Mouse (Mus musculus): ENCODE data around the gene Gm5475. TPM values are rescaled to one million over a fixed set of nuclear protein-coding genes. Genes with fewer than 3 reads are reported as not detected.
A peak's percentile ranks its signal among the peaks of the same experiment; 100 is the strongest.

The Gm5475 gene
- total and polyA plus RNA-seq, 2 experiments from 2014 or later = 0.10 TPM; not detected in 1

DNA sequence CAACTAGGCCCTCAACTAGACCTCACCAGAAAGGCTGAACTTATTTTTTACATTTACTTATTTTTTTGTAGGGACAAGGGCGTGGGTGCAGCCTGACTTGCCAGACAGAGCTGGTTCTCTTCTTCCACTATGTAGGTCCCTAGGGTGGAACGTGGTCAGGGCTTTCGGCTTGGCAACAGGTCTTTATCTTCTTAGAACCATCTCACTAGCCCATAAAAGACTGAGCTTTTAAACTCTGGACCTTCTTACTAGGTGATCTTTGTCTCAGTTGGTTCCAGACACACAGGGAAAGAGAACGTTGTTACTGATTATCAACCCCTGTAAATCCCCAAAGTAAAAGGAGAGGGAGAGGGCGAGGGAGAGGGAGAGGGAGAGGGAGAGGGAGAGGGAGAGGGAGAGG is 8.6 kb upstream of the Gm5475 start:
- Histone ChIP-seq H3K27ac (ENCODE audit: low read depth, low read length) (no peak overlapping the region), H3K4me1 (ENCODE audit: insufficient read depth) (no peaks in the 10 kb centered on the region), H3K9ac (no peak overlapping the region), H3K36me3 (ENCODE audit: insufficient read depth) (peaks cover 26% of the 10 kb centered on the region), H3K9me3 (ENCODE audit: low read length) (no peaks in the 10 kb centered on the region), H3K4me3 (ENCODE audit: low read depth, low read length) (no peak overlapping the region), H3K27me3 (ENCODE audit: insufficient read depth, low read length) (no peaks in the 10 kb centered on the region), H3K4me2 (ENCODE audit: low read depth) (no peak overlapping the region)
- DNase-seq (no peak), ATAC-seq (no peak)
- WGBS = 82% methylated on average over 4 of the region's 5 CpGs
- no peak for TF ChIP-seq CTCF (IDR thresholded peaks at IDR 0.05; ENCODE audit: low read depth)

GRCm38 (mm10) chr15:100414011-100414410 is 7.9 kb upstream of the Gm5475 start:
- Histone ChIP-seq H3K4me1 (ENCODE audit: insufficient read depth) (no peaks in the 10 kb centered on the region), H3K27me3 (ENCODE audit: insufficient read depth, low read length) (no peaks in the 10 kb centered on the region), H3K9ac (no peak overlapping the region), H3K4me2 (ENCODE audit: low read depth) (no peak overlapping the region), H3K9me3 (ENCODE audit: low read length) (no peaks in the 10 kb centered on the region), H3K27ac (ENCODE audit: low read depth, low read length) (no peak overlapping the region), H3K4me3 (ENCODE audit: low read depth, low read length) (no peak overlapping the region), H3K36me3 (ENCODE audit: insufficient read depth) (peaks cover 22% of the 10 kb centered on the region)
- TF ChIP-seq CTCF (IDR thresholded peaks at IDR 0.05; ENCODE audit: low read depth) = no peak
- ATAC-seq (no peak), DNase-seq (no peak)
- 64% methylated on average over 4 of the region's 4 CpGs for WGBS

DNA sequence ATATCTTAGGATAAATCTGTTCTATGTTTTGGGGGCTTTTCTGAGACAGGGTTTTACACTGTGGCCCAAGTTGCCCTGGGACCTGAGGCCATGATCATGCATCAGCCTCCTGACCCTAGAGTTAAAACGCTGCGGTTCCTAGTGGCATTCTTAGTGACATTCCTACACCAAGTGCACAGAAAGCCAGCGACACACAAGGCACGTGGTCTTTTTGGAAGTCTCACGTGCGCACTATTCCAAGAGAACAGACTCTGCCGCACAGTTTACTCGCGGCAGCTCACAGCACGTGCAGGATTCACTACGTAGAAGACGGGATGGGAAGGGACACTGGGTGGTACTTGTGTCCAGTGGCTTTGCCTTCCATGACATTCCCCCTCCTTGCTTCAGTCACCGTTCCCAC is 7.0 kb upstream of the Gm5475 start:
- WGBS = 92% methylated on average over 13 of the region's 13 CpGs
- H3K4me2 ChIP-seq (ENCODE audit: low read depth) = no peak overlapping the region
- H3K9ac ChIP-seq = no peak overlapping the region
- H3K9me3 ChIP-seq (ENCODE audit: low read length) = no peaks in the 10 kb centered on the region
- peaks cover 12% of the 10 kb centered on the region for H3K36me3 ChIP-seq (ENCODE audit: insufficient read depth)
- no peaks in the 10 kb centered on the region for H3K4me1 ChIP-seq (ENCODE audit: insufficient read depth)
- H3K27ac ChIP-seq (ENCODE audit: low read depth, low read length) = no peak overlapping the region
- no peak overlapping the region for H3K4me3 ChIP-seq (ENCODE audit: low read depth, low read length)
- DNase-seq (no peak), ATAC-seq (no peak)
- no peaks in the 10 kb centered on the region for H3K27me3 ChIP-seq (ENCODE audit: insufficient read depth, low read length)
- TF ChIP-seq CTCF (IDR thresholded peaks at IDR 0.05; ENCODE audit: low read depth) = no peak

DNA sequence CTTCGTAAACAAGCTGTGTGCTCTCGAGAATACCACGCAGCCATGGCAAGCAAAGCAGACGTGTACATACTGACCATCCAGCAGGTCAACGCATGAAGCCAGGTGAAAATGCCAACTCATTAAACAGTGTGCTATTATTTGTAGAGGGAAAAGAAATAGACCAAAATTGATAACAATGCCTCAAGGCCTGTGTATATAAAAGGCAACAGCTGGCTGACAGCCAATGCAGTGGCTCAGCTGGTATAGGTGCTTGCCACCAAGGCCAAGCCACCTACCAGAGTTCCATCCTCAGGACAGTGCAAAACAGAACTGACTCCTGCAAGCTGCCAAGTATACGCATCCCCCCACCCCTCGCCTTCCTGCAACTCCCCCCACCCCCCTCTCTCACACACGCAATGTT is 6.3 kb upstream of the Gm5475 start:
- 84% methylated on average over 8 of the region's 8 CpGs for WGBS
- Histone ChIP-seq H3K27me3 (ENCODE audit: insufficient read depth, low read length) (no peaks in the 10 kb centered on the region), H3K4me3 (ENCODE audit: low read depth, low read length) (no peak overlapping the region), H3K9me3 (ENCODE audit: low read length) (no peaks in the 10 kb centered on the region), H3K4me2 (ENCODE audit: low read depth) (no peak overlapping the region), H3K36me3 (ENCODE audit: insufficient read depth) (peaks cover 10% of the 10 kb centered on the region; the same call in 1 of the 2 replicates), H3K4me1 (ENCODE audit: insufficient read depth) (no peaks in the 10 kb centered on the region), H3K9ac (no peak overlapping the region), H3K27ac (ENCODE audit: low read depth, low read length) (no peak overlapping the region)
- ATAC-seq = no peak
- TF ChIP-seq CTCF (IDR thresholded peaks at IDR 0.05; ENCODE audit: low read depth) = no peak
- no peak for DNase-seq

DNA sequence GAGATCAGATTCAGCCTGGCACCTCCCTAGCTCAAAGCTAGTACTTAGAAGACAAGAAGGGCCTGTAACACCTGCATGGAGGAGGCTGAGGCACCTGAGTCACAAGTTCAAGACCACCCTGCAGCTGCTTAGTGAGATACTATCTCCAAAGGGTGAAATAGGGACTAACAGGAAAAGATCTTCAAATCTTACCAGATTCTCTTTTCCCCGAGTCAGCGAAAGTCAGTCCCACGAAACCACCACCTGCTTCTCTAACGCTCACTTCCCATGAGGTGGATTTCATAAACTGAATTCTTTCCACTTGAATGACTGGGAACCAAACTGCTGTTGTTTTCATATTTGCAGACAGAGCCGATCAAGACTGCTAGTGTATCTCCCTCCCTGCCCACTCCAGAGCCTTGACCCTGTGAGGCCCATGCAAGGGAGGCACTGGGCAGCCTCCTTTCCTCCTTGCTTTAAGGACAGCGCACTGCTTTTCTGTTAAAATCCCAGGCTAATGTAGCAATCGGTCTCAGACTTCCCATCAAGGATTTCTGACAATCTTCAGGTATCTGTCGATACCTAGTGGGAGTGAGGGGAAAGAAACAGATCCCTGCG is 4.0 kb upstream of the Gm5475 start:
- Histone ChIP-seq H3K27me3 (ENCODE audit: insufficient read depth, low read length) (no peaks in the 10 kb centered on the region), H3K9me3 (ENCODE audit: low read length) (no peaks in the 10 kb centered on the region), H3K4me1 (ENCODE audit: insufficient read depth) (peaks cover 7% of the 10 kb centered on the region; the same call in 1 of the 2 replicates), H3K27ac (ENCODE audit: low read depth, low read length) (no peak overlapping the region), H3K9ac (no peak overlapping the region), H3K4me3 (ENCODE audit: low read depth, low read length) (no peak overlapping the region), H3K36me3 (ENCODE audit: insufficient read depth) (no peaks in the 10 kb centered on the region), H3K4me2 (ENCODE audit: low read depth) (no peak overlapping the region)
- TF ChIP-seq CTCF (IDR thresholded peaks at IDR 0.05; ENCODE audit: low read depth) = no peak
- DNase-seq (no peak), ATAC-seq (no peak)
- 84% methylated on average over 9 of the region's 9 CpGs for WGBS

DNA sequence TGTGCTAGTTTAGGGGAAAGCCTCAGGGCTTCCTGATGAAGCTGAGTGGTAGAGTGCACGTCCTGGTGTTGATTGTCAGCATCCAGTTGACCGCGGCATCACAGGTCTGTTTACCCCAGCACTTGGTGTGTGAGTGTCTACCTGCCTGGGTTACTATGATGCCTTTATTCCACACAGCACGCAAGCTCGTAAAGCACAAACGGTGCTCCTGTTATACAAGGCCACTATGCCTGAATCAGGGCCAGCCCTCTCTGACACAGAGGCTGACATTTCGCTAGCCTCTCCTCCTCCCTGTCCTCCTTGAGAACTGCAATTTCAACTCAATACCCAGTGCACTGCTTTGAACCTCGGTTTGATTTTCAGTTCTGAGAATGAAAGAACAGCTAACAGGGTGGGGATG is 2.6 kb upstream of the Gm5475 start:
- no peak for TF ChIP-seq CTCF (IDR thresholded peaks at IDR 0.05; ENCODE audit: low read depth)
- Histone ChIP-seq H3K27me3 (ENCODE audit: insufficient read depth, low read length) (peaks cover 6% of the 10 kb centered on the region; the same call in 1 of the 2 replicates), H3K9ac (0 out of 2 replicates have a peak overlapping the region, but pooled peaks have one; percentile 14), H3K4me2 (ENCODE audit: low read depth) (no peak overlapping the region), H3K4me3 (ENCODE audit: low read depth, low read length) (no peak overlapping the region), H3K4me1 (ENCODE audit: insufficient read depth) (peaks cover 12% of the 10 kb centered on the region; the same call in 1 of the 2 replicates), H3K9me3 (ENCODE audit: low read length) (no peaks in the 10 kb centered on the region), H3K27ac (ENCODE audit: low read depth, low read length) (no peak overlapping the region), H3K36me3 (ENCODE audit: insufficient read depth) (no peaks in the 10 kb centered on the region)
- DNase-seq (no peak), ATAC-seq (no peak)
- WGBS = 74% methylated on average over 8 of the region's 8 CpGs

DNA sequence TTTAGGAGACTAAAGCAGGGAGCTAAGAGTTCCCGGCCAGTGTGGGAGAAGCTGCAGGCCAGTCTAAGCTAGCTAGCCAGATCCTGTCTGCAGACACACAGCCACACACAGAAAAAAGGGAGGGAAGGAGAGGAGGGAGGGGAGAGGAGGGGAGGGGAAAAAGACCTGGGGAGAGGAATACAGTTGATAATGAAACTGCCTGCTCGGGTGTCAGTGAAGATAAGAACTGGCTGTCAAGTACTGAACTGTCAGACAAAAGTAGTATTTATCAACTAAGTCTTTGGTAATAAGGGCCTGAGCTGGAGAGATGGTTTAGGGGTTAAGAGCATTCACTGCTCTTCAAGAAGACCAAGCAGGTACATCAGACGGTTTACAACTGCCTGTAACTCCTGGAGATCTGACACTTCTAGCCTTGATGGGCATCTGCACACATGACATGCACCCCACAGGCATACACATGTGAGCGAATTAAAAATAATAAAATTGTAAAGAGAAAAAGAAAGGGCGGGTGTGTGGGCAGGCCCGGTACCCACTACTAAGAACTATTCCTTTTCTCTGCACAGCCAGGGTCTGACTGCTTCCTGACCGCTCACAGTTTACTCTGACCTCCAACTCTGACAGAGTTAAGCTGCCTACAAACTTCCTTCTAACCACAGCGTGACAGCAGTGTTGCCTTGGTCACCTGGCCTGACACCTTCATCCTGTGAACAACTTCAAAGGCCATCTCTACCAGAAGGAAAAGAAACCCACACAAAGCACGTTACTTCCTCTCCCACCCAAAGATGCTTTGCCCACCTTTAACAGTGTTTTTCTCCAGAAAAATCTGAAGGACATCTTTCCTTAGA is 1.8 kb upstream of the Gm5475 start:
- Histone ChIP-seq H3K9ac (no peak overlapping the region), H3K27me3 (ENCODE audit: insufficient read depth, low read length) (peaks cover 14% of the 10 kb centered on the region; the same call in 1 of the 2 replicates), H3K36me3 (ENCODE audit: insufficient read depth) (no peaks in the 10 kb centered on the region), H3K9me3 (ENCODE audit: low read length) (no peaks in the 10 kb centered on the region), H3K4me3 (ENCODE audit: low read depth, low read length) (no peak overlapping the region), H3K4me2 (ENCODE audit: low read depth) (no peak overlapping the region), H3K27ac (ENCODE audit: low read depth, low read length) (no peak overlapping the region), H3K4me1 (ENCODE audit: insufficient read depth) (peaks cover 12% of the 10 kb centered on the region; the same call in 1 of the 2 replicates)
- WGBS = 72% methylated on average over 9 of the region's 9 CpGs
- ATAC-seq (no peak), DNase-seq (no peak)
- TF ChIP-seq CTCF (IDR thresholded peaks at IDR 0.05; ENCODE audit: low read depth) = no peak
